Mouse (Mus musculus) midbrain, embryonic 13.5 days (tissue): Measurements from ENCODE around the gene Nadk2. TPM values are rescaled to one million over a fixed set of nuclear protein-coding genes. Genes with fewer than 3 reads are reported as not detected.

Source experiments
- ATAC-seq: fragments of 200-750 bp; cut with Nextera tagmentation; 2 replicates; pipeline ENCODE4 v1.8.0; 2017; ENCODE audit warnings: mild to moderate bottlenecking, moderate TSS enrichment, moderate library complexity
- H3K27ac ChIP-seq: fragments of 300-500 bp; sonication (generic); 2 replicates; pipeline ENCODE4 v1.5.1; 2015; ENCODE audit warnings: inconsistent platforms, mild to moderate bottlenecking, moderate library complexity
- H3K27me3 ChIP-seq: fragments of 300-500 bp; sonication (generic); 2 replicates; pipeline ENCODE4 v1.6.1; 2015; ENCODE audit warnings: mild to moderate bottlenecking, inconsistent platforms
- H3K36me3 ChIP-seq: fragments of 300-500 bp; sonication (generic); 2 replicates; pipeline ENCODE4 v1.6.1; 2015; ENCODE audit warnings: mild to moderate bottlenecking, inconsistent platforms
- H3K4me1 ChIP-seq: fragments of 300-500 bp; sonication (generic); replicated peaks from 2 replicates; pipeline ENCODE4 v1.6.1; 2015; ENCODE audit warnings: inconsistent platforms
- H3K4me2 ChIP-seq: fragments of 300-500 bp; sonication (generic); replicated peaks from 2 replicates; pipeline ENCODE4 v1.6.1; 2015; ENCODE audit warnings: moderate library complexity, mild to moderate bottlenecking, inconsistent platforms
- H3K4me3 ChIP-seq: fragments of 300-500 bp; sonication (generic); replicated peaks from 2 replicates; pipeline ENCODE4 v1.5.1; 2015; ENCODE audit warnings: mild to moderate bottlenecking, inconsistent platforms
- H3K9ac ChIP-seq: fragments of 300-500 bp; sonication (generic); replicated peaks from 2 replicates; pipeline ENCODE4 v1.6.1; 2015; ENCODE audit warnings: mild to moderate bottlenecking, inconsistent platforms
- H3K9me3 ChIP-seq: fragments of 300-500 bp; sonication (generic); 2 replicates; pipeline ENCODE4 v1.6.1; 2016; ENCODE audit warnings: mild to moderate bottlenecking, inconsistent platforms
- WGBS: fragments of 180-500 bp; shearing (Covaris S2); methylation state at CpG from one replicate; pipeline ENCODE4 v1.1.7; 2015; 5-methylcytosine and 5-hydroxymethylcytosine counted together
- polyA plus RNA-seq: library from polyadenylated mRNA; unstranded; fragments of >200 nt; fragmentation: Nextera tagmentation; extraction: Ambion mirVana; gene quantifications from 2 replicates; pipeline ENCODE4 v1.2.1, GENCODE M21; 2015

Gene Nadk2
- polyA plus RNA-seq, result 27.2 and 27.4 TPM in 2 replicates

DNA sequence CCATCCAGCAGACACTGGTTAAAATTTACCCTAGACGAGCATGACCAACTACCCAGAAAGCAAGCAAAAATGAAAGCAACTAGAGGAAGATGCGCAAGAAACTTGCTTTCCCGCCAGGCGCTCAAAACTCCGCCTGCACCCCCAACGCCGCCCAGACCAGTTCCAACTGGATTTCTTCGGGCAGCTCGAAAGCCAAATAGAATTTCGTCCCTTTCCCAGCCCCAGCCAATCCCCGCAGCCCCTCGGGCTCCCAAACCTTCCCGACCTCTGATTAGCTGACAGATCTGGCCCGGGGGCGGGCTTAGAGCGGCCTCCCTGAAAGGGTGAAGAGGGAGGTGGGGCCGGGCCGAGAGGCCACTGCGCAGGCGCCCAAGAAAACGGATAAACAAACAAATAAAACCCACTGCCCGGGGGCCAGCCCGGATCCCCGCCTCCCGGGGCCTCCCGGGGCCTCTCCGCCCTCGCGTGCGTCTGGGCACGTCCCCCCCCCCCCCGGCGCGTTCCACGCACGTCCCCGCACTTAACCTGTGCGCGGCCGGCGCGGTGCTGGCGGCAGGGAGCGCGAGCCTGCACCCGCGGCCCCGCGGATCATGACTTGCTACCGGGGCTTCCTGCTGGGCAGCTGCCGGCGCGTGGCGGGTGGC, at the start of gene Nadk2:
Gene Nadk2, plus strand, starts transcription at position 349 of the 644 bp plus-strand sequence.
- Histone ChIP-seq H3K27me3 (no peaks in the 10 kb centered on the region), H3K9ac (peak within 1 kb of the TSS; percentile 91), H3K36me3 (no peaks in the 10 kb centered on the region), H3K4me3 (peak within 1 kb of the TSS; percentile 90), H3K4me2 (peak within 1 kb of the TSS; percentile 61), H3K9me3 (no peaks in the 10 kb centered on the region), H3K27ac (peak within 1 kb of the TSS; percentile 91), H3K4me1 (peaks cover 44% of the 10 kb centered on the region)
- ATAC-seq, result peak; percentile 99
- under 1% methylated on average over 47 of the region's 54 CpGs for WGBS

DNA sequence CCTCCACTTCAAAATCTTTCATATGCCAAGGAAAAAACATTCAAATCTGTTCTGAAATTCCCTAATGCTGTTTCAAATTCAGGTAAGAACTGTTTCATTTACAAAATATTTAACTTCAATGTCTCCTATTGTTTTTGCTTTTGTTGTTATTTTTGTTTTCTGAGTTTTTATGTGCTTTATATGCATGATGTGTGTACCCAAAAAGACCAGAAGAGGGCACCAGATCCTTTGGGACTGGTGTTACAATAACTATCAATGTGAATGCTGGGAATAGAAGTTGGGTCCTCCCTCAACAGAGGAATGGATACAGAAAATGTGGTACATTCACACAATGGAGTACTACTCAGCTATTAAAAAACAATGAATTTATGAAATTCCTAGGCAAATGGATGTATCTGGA, 15.4 kb upstream of the Nadk2 start:
- H3K4me2 ChIP-seq, result no peak overlapping the region
- H3K27me3 ChIP-seq, result no peaks in the 10 kb centered on the region
- H3K36me3 ChIP-seq, result no peaks in the 10 kb centered on the region
- H3K4me3 ChIP-seq, result no peak overlapping the region
- no peak overlapping the region for H3K9ac ChIP-seq
- no peaks in the 10 kb centered on the region for H3K9me3 ChIP-seq
- H3K27ac ChIP-seq, result no peak overlapping the region
- H3K4me1 ChIP-seq, result no peaks in the 10 kb centered on the region
- ATAC-seq, result no peak

DNA sequence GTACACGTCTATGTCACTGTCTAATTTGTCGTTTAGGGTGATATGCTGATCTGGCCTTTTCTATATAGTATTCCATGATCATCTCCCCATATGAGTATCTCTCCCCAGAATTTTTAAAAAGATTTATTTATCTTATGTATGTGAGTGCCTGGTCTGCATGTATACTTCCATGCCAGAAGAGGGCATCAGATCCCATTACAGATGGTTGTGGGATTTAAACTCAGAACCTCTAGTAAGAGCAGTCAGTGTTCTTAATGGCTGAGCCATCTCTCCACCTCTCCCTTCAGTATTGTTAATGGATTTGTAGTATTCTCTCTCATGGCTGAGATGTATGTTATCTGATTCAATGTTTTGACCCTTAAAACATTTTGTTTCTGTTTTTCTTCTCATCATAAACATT, 11.2 kb upstream of the Nadk2 start:
- Histone ChIP-seq H3K9ac (no peak overlapping the region), H3K27ac (no peak overlapping the region), H3K4me3 (no peak overlapping the region), H3K4me2 (no peak overlapping the region), H3K4me1 (peaks cover 3% of the 10 kb centered on the region), H3K9me3 (no peaks in the 10 kb centered on the region), H3K27me3 (no peaks in the 10 kb centered on the region), H3K36me3 (no peaks in the 10 kb centered on the region)
- WGBS, result 87% methylated on average over 2 of the region's 2 CpGs
- ATAC-seq, result no peak

DNA sequence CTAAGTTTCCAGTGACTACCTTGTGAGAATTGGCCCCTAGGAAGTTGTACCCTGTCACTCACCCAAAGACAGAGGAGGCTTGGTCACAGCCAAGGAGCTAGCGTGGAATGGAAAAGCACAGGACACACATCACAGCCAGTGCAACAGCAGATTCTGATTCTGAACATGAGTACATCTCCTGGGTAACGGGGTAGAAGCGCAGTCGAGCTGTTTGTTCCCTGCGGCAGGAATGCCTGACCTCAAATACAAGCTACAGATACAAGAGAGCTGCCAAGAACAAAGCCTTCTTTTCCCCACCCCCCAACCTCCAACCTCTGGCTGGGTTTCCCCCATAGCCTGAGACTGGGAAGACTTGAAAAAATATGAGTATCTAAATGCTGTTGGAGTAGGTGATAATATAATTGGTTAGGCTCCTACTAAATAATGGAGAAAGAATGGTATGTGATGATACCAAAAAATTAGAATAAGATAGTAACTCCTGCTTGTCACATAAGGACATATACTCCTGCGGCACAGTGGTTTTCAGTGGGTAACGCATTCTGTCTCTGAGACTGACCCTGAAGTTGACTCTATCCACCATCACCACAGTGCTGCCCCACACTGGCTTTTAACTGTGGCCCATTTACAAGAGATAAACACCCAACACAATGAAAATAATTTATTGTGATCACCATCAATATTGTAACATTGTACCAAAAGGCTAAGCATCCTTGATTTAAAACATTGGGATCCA, 9.7 kb upstream of the Nadk2 start:
- peak; percentile 94 for ATAC-seq
- no peak overlapping the region for H3K4me3 ChIP-seq
- 37% methylated on average over 7 of the region's 7 CpGs for WGBS
- H3K9ac ChIP-seq, result no peak overlapping the region
- H3K9me3 ChIP-seq, result no peaks in the 10 kb centered on the region
- H3K27me3 ChIP-seq, result no peaks in the 10 kb centered on the region
- H3K27ac ChIP-seq, result no peak overlapping the region
- H3K36me3 ChIP-seq, result no peaks in the 10 kb centered on the region
- H3K4me1 ChIP-seq, result peaks cover 3% of the 10 kb centered on the region
- no peak overlapping the region for H3K4me2 ChIP-seq

DNA sequence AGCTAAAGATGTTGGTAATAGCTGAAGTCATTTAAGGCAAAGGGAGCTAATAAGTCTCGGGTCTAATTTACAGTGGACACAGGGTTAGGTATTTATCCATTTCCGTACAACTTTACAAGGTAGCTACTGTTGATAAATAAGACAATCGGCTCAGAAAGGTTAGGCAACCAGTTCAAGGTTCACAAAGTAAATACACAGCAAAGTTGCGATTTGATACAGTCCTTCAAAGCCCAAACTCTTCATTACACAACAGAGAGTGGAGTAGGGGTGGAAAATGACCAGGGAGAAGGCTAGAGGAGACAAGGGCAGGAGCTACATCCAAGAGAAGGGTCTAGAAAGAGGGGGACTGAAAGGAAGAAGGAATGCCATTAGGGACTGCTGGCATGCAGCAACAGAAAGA, 2.2 kb upstream of the Nadk2 start:
- H3K9ac ChIP-seq, result no peak overlapping the region
- 86% methylated on average over 4 of the region's 4 CpGs for WGBS
- H3K4me2 ChIP-seq, result no peak overlapping the region
- H3K27ac ChIP-seq, result no peak overlapping the region
- H3K36me3 ChIP-seq, result no peaks in the 10 kb centered on the region
- H3K27me3 ChIP-seq, result no peaks in the 10 kb centered on the region
- no peak for ATAC-seq
- H3K9me3 ChIP-seq, result no peaks in the 10 kb centered on the region
- peaks cover 28% of the 10 kb centered on the region for H3K4me1 ChIP-seq
- no peak overlapping the region for H3K4me3 ChIP-seq

DNA sequence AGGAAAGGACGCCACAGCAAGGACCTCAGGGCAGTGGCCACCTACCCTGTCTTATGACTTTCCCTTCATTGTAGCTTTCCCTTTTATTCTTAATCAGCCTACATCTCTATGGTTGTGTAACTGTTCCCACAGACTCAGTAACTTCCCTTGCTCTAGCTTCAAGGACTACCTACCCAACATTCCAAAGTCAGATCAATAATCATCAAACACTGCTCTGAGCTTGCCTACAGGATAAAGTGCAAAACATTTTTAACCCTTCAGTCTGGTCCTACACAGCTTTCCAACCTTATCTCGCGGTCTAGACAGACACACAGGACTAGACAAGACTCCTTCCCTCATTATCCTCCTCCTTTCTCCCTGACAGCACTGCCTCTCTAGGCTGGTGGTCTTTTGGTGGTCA, 707 bp upstream of the Nadk2 start:
- Histone ChIP-seq H3K9ac (peak overlapping the region; percentile 91), H3K27ac (peak overlapping the region; percentile 71), H3K4me2 (peak overlapping the region; percentile 61), H3K27me3 (no peaks in the 10 kb centered on the region), H3K36me3 (no peaks in the 10 kb centered on the region), H3K9me3 (no peaks in the 10 kb centered on the region), H3K4me1 (peaks cover 40% of the 10 kb centered on the region), H3K4me3 (peak overlapping the region; percentile 90)
- 1% methylated on average over 3 of the region's 3 CpGs for WGBS
- ATAC-seq, result peak; percentile 28

DNA sequence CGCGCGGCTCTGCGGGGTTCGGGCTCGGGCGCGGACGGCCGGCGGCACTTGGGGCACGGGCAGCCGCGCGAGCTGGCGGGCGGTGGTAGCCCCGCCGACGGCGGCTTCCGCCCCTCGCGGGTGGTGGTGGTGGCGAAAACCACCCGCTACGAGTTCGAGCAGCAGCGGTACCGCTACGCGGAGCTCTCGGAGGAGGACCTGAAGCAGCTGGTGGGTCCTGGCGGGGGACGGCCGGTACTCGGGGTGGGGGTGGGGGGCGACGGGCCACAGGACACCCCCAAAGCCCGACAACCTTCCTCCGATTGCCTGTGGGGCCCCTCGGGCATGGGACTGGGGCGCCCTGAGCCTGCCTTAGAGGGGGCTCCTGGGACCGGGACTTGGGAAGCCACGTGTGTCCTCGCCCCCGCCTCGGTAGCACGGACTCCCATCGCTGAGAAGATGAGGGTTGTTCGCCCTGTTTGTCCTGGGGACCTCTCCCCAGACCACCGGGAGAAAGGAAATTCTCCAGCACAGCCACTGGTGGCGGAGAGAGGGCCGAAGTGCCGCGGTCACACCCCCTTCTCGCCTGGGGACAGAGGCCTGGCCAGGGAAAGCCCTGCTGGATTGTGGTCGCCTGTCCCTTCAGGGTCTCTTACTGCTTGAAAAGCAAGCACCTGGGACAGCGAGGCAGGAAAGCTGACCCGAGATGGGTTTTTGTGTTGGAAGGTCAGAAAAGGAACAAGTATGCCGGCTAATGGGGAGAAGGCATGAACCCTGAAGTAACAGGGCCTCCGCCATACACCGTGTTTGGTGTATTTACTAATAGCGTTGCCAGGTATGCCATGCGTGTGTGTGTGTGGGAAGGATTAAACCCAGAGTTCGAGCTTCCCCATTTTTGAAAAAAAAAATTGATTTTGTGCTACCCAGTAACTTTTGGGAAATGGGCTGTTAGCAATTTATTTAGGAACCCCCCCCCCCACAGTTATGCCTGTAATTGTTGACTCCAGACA, 790 bp downstream of the Nadk2 start:
- peak overlapping the region; percentile 91 for H3K9ac ChIP-seq
- H3K4me2 ChIP-seq, result peak overlapping the region; percentile 61
- peak overlapping the region; percentile 91 for H3K27ac ChIP-seq
- no peaks in the 10 kb centered on the region for H3K27me3 ChIP-seq
- WGBS, result under 1% methylated on average over 61 of the region's 66 CpGs
- H3K4me1 ChIP-seq, result peaks cover 44% of the 10 kb centered on the region
- no peaks in the 10 kb centered on the region for H3K9me3 ChIP-seq
- peak; percentile 48 for ATAC-seq
- H3K36me3 ChIP-seq, result no peaks in the 10 kb centered on the region
- peak overlapping the region; percentile 90 for H3K4me3 ChIP-seq

DNA sequence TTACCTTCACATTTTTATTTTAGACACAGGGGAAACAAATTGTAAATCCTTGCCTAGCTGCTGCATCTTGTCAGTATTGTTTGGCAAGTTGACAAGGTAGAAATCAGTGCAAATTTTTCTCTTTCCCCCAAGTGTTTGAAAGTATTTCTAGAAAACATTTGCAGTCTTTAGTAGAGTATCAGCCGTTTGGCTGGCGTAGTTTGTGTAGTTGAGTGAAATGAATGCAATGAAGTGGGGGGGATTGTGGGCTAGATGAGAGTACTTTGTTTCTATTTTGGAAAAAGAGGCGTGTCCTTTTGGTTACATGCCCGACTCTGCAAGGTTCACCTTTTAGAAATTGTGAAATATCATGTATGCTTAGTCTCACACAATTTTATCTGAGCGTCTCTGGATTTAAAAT, 1.6 kb downstream of the Nadk2 start:
- H3K4me1 ChIP-seq, result peaks cover 44% of the 10 kb centered on the region
- H3K9ac ChIP-seq, result 0 out of 2 replicates have a peak overlapping the region, but pooled peaks have one; percentile 91
- no peak for ATAC-seq
- H3K4me3 ChIP-seq, result peak overlapping the region; percentile 90
- H3K4me2 ChIP-seq, result peak overlapping the region; percentile 61
- H3K27me3 ChIP-seq, result no peaks in the 10 kb centered on the region
- H3K9me3 ChIP-seq, result no peaks in the 10 kb centered on the region
- no peaks in the 10 kb centered on the region for H3K36me3 ChIP-seq
- no peak overlapping the region for H3K27ac ChIP-seq
- 42% methylated on average over 5 of the region's 5 CpGs for WGBS

DNA sequence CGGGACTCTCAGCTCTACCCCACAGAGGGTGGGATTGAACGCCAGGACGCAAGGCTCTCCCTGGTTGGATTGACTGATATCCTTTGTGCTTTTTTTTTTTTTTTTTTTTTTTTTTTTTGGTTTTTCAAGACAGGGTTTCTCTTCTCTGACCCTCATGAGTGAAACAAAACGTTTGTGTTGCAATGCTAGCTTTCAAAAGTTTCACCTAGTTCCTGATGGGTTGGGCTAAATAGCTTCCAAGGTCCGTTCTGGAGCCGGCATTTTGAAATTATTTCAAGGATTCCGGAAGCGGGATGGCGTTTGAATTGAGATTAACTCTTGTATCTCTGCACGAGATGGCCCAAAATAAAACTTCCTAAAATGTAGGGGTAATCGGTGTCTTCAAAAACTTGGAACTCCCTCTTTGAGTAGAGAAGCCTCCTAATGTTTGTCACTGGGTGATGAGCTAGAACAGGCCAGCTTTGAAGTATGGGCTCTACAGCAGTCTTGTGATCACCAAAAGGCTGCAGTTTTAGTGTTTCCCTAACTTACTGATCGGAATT, 2.1 kb downstream of the Nadk2 start:
- ATAC-seq, result no peak
- H3K36me3 ChIP-seq, result no peaks in the 10 kb centered on the region
- H3K27me3 ChIP-seq, result no peaks in the 10 kb centered on the region
- H3K4me1 ChIP-seq, result peaks cover 44% of the 10 kb centered on the region
- no peak overlapping the region for H3K27ac ChIP-seq
- H3K9me3 ChIP-seq, result no peaks in the 10 kb centered on the region
- 59% methylated on average over 12 of the region's 12 CpGs for WGBS
- H3K9ac ChIP-seq, result no peak overlapping the region
- H3K4me3 ChIP-seq, result peak overlapping the region; percentile 90
- peak overlapping the region; percentile 61 for H3K4me2 ChIP-seq

DNA sequence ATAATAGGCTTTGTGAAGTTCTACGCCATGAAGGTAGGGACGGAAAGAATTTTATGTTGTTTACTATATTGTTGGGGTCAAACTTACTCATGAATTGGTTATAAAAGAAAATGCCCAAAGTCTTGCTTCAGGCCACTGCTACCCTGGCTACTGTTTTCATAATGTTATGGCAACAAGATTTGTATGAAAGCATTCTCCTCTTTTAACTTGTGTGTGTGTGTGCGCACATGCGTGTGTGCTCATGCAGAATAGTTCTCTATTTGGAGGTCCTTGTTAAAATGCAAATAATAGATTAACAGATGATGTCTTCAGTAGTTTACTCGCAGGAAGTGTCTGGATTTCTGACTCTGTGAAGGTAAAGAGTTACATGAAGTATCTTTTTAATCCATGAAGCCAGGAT, 2.6 kb downstream of the Nadk2 start:
- no peaks in the 10 kb centered on the region for H3K27me3 ChIP-seq
- no peaks in the 10 kb centered on the region for H3K36me3 ChIP-seq
- peak overlapping the region; percentile 90 for H3K4me3 ChIP-seq
- peak overlapping the region; percentile 61 for H3K4me2 ChIP-seq
- peaks cover 44% of the 10 kb centered on the region for H3K4me1 ChIP-seq
- no peak overlapping the region for H3K9ac ChIP-seq
- no peaks in the 10 kb centered on the region for H3K9me3 ChIP-seq
- 76% methylated on average over 5 of the region's 5 CpGs for WGBS
- no peak overlapping the region for H3K27ac ChIP-seq
- ATAC-seq, result no peak

DNA sequence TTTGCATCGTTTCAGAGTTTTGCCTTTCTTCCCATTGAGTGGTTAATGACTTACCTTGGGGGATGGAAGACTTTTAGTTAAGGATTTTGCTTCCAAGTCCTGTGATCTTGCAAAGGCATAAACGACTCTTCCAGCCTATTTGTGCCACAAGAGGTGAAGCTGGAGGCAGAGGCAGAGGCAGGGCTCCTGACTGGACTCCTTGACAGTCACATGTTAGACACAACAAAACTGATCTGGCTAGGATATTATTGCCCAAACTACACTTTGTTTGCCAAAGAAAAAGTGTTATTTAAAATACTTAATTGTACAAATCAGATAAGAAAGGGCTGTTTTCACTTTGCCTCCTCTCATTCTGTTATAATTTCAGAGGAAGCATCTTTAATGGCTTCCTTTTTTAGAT, 3.1 kb downstream of the Nadk2 start:
- Histone ChIP-seq H3K9ac (no peak overlapping the region), H3K4me3 (no peak overlapping the region), H3K27ac (no peak overlapping the region), H3K4me2 (0 out of 2 replicates have a peak overlapping the region, but pooled peaks have one; percentile 61), H3K27me3 (no peaks in the 10 kb centered on the region), H3K4me1 (peaks cover 47% of the 10 kb centered on the region), H3K36me3 (no peaks in the 10 kb centered on the region), H3K9me3 (no peaks in the 10 kb centered on the region)
- no peak for ATAC-seq
- WGBS, result 29% methylated on average over 2 of the region's 2 CpGs
